Mouse (Mus musculus): ENCODE results near the gene Foxl1.
A peak's percentile ranks its signal among the peaks of the same experiment; 100 is the strongest.

Foxl1 gene

GRCm38 (mm10) chr8:121093496-121093895 is 34.2 kb upstream of the Foxl1 start:
- no peak for DNase-seq (ENCODE audit: low spot score in 2 of 2)

DNA sequence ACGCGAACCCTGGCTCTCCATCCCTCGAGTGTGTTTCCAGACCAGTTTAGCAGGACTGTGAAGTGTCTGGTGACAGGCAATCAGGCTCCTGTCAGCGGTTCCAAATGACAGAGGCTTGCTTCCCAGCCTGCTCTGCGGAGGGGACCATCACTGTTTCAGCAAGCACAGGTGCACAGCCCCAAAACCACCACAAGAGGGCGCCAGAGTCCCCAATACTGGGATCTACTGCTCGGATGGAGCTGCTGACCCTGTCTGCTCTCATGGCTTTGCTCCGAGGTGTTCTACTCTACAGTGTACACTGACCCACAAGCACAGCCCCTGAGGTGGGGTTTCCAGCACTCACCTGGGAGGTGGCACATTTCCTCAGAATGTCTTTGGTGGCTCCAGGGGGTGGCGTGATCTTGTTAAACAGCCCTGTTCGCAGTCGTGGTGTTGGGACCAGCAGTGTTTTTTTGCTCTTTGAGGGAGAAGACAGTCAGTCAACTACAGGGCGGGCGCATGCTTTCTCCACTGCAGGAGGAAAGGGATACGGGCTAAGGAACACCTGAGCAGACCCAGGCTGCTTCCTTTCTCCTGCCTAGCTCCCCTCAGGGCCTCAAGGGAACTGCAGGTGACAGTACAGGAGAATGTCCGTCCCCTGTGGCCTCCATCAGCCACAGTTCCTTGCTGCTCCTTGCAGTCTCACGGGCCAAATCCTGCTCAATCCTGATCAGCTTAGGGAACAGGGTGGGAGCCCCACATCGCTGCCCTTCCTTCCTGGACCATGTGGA is 23.5 kb upstream of the Foxl1 start:
- peak; percentile 76 to 92 for DNase-seq (ENCODE audit: low spot score in 2 of 2)

DNA sequence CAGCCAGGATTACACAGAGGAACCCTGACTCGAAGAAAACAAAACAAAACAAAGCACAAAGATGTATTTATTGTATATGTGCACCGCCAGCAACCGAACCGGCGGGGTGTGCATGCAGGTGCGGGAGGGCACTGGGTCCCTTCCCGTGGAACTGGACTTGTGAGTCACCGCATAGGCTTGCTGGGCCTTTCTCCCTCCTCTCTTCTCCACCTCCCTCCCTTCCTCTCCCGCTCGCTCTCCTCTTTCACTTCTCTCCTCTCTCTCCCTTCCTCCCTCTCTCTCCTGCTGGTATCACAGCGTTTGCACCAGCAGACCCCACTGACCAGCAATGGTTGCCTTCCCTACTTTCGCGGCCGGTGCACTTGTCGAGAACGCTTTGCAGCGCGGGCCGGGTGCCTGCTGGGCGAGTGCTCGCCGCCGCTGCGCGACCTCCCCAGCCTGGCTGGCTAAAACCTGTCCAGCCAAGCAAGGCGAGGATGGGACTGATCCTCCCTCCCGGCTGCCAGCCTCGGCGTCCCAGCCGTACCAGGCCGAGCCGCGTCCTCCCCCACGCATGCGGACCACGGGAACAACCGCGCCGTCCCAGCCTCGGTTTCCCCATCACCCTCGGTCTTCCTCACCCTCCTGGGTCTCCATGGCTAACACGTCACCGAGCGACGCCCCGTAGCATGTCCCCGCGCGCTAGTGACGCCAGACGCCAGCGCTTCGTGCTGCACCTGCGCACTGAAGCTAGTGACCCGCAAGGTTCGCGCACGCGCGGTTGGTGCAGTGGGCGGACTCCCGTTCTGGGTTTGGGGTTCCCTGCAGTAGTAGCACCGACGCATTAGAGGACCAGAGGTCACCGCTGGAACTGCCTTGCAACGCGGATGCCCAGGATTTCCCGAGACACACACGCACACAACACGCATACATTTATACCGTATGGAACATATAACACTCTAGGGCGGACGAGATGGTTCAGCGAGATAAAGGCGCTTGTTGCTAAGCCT is 19.8 kb upstream of the Foxl1 start, which contains the start of gene Mthfsd:
Gene Mthfsd, minus strand, starts transcription at position 725 of the 989 bp plus-strand sequence.
- peak; percentile 96 to 98 for DNase-seq (ENCODE audit: low spot score in 2 of 2)

- DNase-seq (ENCODE audit: low spot score in 2 of 2): no peak
Observed at GRCm38 (mm10) chr8:121108657-121109056, 19.1 kb upstream of the Foxl1 start.

DNA sequence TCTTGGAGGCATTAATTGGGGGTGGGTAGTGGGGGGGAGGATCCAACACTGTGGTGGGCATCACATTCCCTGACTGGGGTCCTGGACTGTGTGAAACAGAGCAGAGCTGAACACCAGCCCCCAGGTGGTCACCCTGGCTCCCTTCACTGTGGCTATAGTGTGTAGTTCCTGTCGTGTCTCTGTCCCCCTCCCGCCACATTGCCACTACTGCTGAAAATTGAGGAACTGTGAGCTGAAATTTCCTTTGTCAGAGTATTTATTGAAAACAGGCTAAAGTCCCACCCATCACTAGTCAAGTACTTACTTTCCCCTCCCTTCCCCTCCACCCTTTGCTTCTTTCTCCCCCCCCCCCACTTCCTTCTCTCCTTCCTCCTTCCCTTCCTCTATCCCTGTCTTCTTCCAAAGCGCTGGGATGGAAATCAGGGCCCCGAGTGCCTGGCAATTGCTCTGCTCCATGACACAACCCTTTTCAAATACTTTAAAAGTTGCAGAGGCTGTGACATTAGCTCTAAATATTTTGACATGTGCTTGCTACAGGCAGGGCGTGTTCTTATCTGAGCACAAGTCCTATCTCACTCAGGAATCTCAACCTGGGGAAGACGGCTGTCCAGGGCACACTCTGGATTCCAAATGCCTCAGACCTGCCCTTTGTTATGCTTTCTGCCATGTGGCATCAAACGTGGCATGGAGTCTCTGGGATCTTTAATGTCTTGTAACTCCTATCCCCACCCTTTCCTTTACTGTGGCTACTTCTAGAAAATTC is 16.4 kb upstream of the Foxl1 start:
- no peak for DNase-seq (ENCODE audit: low spot score in 2 of 2)

GRCm38 (mm10) chr8:121113261-121113660 is 14.5 kb upstream of the Foxl1 start:
- DNase-seq (ENCODE audit: low spot score in 2 of 2): peak; percentile 90 to 97

- no peak for DNase-seq (ENCODE audit: low spot score in 2 of 2)
Observed at GRCm38 (mm10) chr8:121115136-121115535, 12.6 kb upstream of the Foxl1 start.

GRCm38 (mm10) chr8:121115948-121116347 is 11.8 kb upstream of the Foxl1 start, which contains the start of gene Foxc2:
TSS of gene Foxc2 (plus strand) at chr8:121116171.
- DNase-seq (ENCODE audit: low spot score in 2 of 2): peak; percentile 54 to 72

DNA sequence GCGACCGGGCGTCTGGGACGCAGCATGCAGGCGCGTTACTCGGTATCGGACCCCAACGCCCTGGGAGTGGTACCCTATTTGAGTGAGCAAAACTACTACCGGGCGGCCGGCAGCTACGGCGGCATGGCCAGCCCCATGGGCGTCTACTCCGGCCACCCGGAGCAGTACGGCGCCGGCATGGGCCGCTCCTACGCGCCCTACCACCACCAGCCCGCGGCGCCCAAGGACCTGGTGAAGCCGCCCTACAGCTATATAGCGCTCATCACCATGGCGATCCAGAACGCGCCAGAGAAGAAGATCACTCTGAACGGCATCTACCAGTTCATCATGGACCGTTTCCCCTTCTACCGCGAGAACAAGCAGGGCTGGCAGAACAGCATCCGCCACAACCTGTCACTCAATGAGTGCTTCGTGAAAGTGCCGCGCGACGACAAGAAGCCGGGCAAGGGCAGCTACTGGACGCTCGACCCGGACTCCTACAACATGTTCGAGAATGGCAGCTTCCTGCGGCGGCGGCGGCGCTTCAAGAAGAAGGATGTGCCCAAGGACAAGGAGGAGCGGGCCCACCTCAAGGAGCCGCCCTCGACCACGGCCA is 11.1 kb upstream of the Foxl1 start:
- no peak for DNase-seq (ENCODE audit: low spot score in 2 of 2)

DNA sequence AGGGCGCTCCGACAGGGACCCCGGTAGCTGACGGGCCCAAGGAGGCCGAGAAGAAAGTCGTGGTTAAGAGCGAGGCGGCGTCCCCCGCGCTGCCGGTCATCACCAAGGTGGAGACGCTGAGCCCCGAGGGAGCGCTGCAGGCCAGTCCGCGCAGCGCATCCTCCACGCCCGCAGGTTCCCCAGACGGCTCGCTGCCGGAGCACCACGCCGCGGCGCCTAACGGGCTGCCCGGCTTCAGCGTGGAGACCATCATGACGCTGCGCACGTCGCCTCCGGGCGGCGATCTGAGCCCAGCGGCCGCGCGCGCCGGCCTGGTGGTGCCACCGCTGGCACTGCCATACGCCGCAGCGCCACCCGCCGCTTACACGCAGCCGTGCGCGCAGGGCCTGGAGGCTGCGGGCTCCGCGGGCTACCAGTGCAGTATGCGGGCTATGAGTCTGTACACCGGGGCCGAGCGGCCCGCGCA is 10.5 kb upstream of the Foxl1 start:
- DNase-seq (ENCODE audit: low spot score in 2 of 2): no peak

DNA sequence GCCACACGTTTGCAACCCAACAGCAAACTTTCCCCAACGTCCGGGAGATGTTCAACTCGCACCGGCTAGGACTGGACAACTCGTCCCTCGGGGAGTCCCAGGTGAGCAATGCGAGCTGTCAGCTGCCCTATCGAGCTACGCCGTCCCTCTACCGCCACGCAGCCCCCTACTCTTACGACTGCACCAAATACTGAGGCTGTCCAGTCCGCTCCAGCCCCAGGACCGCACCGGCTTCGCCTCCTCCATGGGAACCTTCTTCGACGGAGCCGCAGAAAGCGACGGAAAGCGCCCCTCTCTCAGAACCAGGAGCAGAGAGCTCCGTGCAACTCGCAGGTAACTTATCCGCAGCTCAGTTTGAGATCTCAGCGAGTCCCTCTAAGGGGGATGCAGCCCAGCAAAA is 9.8 kb upstream of the Foxl1 start:
- no peak for DNase-seq (ENCODE audit: low spot score in 2 of 2)

DNA sequence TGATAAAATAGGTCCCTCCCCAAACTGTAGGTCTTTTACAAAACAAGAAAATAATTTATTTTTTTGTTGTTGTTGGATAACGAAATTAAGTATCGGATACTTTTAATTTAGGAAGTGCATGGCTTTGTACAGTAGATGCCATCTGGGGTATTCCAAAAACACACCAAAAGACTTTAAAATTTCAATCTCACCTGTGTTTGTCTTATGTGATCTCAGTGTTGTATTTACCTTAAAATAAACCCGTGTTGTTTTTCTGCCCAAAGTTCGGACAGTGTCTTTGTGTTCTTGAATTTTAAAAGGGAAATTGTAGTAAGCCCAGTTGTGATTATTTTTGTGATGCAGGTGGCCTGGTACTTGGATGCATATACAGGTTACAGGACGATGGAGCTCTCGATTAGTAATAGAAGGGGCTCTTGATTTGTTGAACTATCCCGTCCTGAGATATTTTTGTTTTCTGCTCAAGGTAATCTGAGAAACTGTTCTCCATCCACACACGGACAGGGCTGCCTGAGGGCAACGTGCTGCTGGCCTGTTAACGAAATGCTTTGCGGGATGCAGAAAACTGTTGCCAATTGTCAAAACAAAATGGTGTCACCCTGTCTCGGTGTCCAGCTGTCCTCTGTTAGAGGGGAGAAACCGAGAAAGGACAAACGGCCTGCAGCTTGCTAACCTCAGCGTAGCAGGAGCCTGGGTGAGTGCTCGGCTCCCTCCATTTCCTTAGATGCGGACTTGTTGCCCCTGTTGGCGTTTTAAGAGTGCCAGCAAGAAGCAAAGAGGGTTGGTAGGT is 8.9 kb upstream of the Foxl1 start:
- DNase-seq (ENCODE audit: low spot score in 2 of 2): no peak

DNA sequence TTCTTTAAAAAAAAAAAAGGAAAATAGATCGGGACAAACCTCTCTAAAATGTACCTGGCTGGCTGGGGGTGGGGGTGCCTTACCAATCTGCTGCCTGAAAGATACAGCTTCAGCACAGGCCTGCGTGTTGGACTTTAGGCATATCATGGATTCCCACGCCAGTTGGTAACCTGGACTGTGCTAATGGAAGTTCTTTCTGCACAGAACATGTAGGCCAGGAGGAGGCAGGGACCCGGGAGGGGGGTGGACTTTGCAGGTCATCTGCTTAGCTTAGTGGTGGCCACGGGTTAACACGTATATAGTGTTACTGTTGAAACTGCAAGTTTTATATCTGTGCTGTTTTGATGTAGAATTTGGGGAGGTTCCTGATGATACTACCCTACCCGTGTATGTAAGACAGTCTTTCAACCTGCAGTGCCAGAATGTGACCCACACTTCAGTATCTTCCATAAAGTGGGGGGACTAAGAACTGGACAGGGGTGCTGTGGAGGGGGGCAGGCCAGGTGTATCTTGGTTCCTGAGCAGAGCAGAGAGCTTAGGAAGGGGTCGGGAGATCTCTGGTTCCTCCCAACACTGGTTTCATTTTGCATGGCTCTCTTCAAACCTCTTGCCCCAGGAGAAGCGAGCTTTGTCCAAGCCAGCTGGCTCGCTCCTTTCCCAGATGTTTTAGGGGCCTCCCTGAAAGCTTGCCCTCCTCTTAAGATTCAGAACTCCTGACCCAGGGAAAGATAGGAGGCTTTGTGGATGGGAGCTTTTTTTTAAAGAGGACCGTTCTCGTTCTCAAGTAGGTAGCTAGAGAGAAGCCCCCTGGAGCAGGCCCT is 7.9 kb upstream of the Foxl1 start:
- no peak for DNase-seq (ENCODE audit: low spot score in 2 of 2)

DNA sequence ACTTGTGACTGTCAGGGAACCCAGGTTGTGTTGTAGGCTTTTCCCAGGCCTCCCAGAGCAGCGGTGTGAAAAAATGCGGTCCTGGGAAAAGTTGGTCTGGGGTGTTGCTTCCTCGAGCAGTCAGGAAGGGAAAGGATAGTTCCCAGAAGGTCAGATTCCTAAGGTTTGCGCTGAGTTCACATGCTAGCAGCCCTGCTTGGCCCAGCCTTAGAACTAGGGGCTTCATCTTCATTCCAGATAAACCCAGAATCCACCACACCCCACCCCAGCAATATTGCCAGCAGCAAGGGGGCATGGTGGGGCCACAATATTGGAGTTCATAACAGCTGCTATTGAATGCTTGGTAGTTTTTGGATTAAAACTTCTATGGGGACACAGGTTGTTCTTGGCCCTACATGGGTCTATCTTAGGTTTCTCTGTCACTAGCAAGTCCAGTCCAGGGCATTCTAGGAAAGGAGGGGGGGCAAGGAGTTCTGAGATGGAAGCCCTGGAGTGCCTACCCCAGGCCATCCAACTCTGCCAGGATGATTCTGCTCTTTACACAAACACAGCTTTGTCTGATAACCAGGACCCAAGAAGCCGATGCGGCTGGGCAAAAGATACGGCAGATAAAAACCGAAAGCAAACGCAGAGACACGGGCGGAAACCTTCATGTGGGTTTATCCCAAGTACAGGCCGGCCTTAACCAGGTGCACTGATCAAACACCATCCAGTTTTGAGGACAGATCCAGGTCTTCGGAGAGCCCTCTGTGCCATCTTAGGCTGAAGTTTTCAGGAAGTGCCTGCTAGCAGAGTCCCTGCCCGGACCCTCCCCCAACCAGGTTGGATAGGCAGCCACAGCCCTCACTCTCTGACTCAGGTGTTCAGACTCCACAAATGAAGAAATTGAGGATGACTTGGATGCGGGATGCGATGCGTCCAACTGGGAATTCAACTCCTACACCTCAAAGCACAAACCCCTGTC is 7.0 kb upstream of the Foxl1 start:
- no peak for DNase-seq (ENCODE audit: low spot score in 2 of 2)

DNA sequence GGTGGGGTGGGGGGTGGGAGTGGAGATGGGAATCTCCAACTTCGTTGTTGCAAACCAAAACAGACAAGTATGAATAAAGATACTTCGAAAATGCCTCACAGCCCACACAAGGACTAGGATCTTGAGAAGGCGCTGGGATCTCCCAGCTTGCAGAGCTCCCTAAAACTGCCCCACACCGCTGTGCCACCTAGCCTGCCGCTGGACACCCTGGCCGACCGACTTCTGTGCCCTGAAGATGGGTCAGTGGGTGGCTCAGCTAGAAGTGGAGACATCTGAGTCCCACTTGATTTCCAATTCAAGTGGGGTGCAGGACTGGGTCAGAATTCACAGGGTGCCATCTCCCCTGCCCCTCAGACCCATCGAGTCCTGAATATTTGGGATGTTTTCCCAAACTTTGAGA is 6.0 kb upstream of the Foxl1 start:
- DNase-seq (ENCODE audit: low spot score in 2 of 2): no peak

GRCm38 (mm10) chr8:121122368-121122767 is 5.4 kb upstream of the Foxl1 start:
- DNase-seq (ENCODE audit: low spot score in 2 of 2): no peak

DNA sequence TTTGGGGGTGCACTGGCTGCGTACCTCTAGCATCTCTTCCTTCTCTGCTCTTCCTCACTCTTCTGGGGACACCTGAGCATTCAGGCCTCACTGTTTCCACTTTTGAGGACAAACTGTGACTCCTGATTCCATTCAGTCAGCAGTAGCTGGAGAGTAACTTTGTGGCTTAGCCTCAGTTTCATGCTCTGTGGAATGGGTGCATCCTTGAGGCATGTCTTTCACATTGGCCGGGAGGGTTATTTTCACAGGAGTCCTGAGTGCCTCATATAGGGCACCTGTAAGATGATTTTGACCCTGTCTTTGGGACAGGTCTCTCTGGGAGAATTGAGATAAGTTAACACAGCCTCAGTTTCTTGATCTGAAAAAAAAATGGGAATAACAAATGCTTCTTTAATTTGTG is 4.6 kb upstream of the Foxl1 start:
- no peak for DNase-seq (ENCODE audit: low spot score in 2 of 2)

DNA sequence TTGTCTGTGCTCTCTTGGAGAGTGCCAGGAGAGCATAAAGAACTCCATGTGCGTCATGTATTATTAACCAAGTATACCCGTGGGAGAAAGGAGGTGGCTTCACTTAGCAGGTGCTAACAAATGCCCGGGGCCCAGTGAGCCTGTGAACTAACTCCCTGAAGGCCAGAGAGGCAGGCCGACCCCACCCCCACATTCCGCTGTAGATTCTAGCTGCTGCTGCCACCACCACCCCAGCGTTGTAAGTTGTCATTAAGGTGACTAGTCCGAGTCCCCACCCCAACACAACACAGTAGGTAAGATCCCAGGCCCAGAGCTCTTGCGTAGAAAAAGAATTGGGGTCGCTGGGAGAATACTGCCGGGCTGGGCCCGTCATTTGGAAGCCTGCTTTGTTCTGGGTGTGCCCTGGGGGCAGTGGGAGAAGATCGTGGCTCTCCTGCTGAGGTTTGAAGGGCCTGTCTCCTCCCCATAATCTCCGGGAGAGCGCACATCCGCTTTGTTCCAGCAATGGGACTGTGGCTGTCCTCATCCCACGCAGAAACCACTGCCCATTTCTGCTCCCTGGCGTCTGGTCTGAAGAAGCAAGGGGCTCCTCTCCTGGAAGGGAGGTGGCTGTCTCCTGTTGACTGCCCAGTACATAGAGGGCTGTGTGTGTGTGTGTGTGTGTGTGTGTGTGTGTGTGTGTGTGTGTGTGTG is 3.0 kb upstream of the Foxl1 start:
- no peak for DNase-seq (ENCODE audit: low spot score in 2 of 2)

All from spleen, postnatal 4 days (tissue).